Mouse (Mus musculus) liver, adult 2 months (tissue): Measurements from ENCODE around the gene Kcnn3. TPM values are rescaled to one million over a fixed set of nuclear protein-coding genes. Genes with fewer than 3 reads are reported as not detected.

Source experiments
- DNase-seq: peaks from one replicate; pipeline ENCODE4 v3.0.0-alpha.2; 2011; ENCODE audit warnings: low read depth, low spot score; ENCODE audit errors: extremely low read depth
- H3K27ac ChIP-seq: fragments of 200-500 bp; replicated peaks from 2 replicates; pipeline ENCODE4 v1.5.1; 2012; ENCODE audit warnings: low read depth, mild to moderate bottlenecking, control low read depth, inconsistent platforms, low read length; ENCODE audit not compliant: insufficient read depth
- H3K27me3 ChIP-seq: fragments of 200-500 bp; 2 replicates; pipeline ENCODE4 v1.6.1; 2012; ENCODE audit warnings: mild to moderate bottlenecking, moderate library complexity, low read length, inconsistent platforms; ENCODE audit not compliant: control insufficient read depth, insufficient read depth
- H3K36me3 ChIP-seq: fragments of 200-500 bp; 2 replicates; pipeline ENCODE4 v1.6.1; 2012; ENCODE audit warnings: low read length, inconsistent platforms; ENCODE audit not compliant: control insufficient read depth, insufficient read depth
- H3K4me1 ChIP-seq: fragments of 200-500 bp; 2 replicates; pipeline ENCODE4 v1.6.1; 2011; ENCODE audit warnings: low read length; ENCODE audit not compliant: control insufficient read depth, insufficient read depth
- H3K4me3 ChIP-seq: fragments of 200-500 bp; 2 replicates; pipeline ENCODE4 v1.5.1; 2011; ENCODE audit warnings: low read depth, mild to moderate bottlenecking, control low read depth, low read length, moderate library complexity; ENCODE audit not compliant: insufficient read depth
- H3K79me2 ChIP-seq: fragments of 200-500 bp; 2 replicates; pipeline ENCODE4 v1.6.1; 2012; ENCODE audit warnings: inconsistent platforms, mild to moderate bottlenecking, low read length, moderate library complexity; ENCODE audit not compliant: control insufficient read depth, insufficient read depth
- H3K9ac ChIP-seq: fragments of 200-500 bp; 2 replicates; pipeline ENCODE4 v1.6.1; 2012; ENCODE audit warnings: low read depth, mild to moderate bottlenecking, control low read depth, inconsistent platforms, low read length
- CTCF ChIP-seq: fragments of 200-500 bp; IDR thresholded peaks from 2 replicates; pipeline ENCODE4 v1.5.1; 2011; ENCODE audit warnings: low read depth, low read length, control low read depth
- POLR2A ChIP-seq: fragments of 200-500 bp; IDR thresholded peaks from 2 replicates; pipeline ENCODE4 v1.6.1; 2011; ENCODE audit warnings: low read length, control low read depth; ENCODE audit not compliant: insufficient read depth; ENCODE audit errors: extremely low read depth
- WGBS: fragments of 180-500 bp; shearing (Covaris S2); methylation state at CpG from one replicate; pipeline ENCODE4 v1.1.7; 2018; 5-methylcytosine and 5-hydroxymethylcytosine counted together
- polyA plus RNA-seq: library from polyadenylated mRNA; depleted of rRNA; stranded (reverse); fragments of >200 nt; gene quantifications from 2 replicates; pipeline ENCODE4 v1.2.3, GENCODE M21; 2012
- total RNA-seq: library from RNA; depleted of rRNA; stranded (reverse); fragments of >200 nt; gene quantifications from 2 replicates; pipeline ENCODE4 v1.2.3, GENCODE M21; 2014

Gene Kcnn3
- total and polyA plus RNA-seq, 2 experiments, result under 0.01 to 0.06 TPM

- no peak for TF ChIP-seq POLR2A
- no peak for TF ChIP-seq CTCF
- Histone ChIP-seq H3K79me2 (no peaks in the 10 kb centered on the region), H3K4me3 (no peak overlapping the region), H3K27ac (no peak overlapping the region), H3K4me1 (no peaks in the 10 kb centered on the region), H3K36me3 (no peaks in the 10 kb centered on the region), H3K27me3 (no peaks in the 10 kb centered on the region), H3K9ac (no peak overlapping the region)
- 96% methylated on average over 2 of the region's 2 CpGs for WGBS
- DNase-seq, result no peak
These were observed 15.2 kb downstream of the Kcnn3 start for GRCm38 (mm10) chr3:89535147-89535546.

DNA sequence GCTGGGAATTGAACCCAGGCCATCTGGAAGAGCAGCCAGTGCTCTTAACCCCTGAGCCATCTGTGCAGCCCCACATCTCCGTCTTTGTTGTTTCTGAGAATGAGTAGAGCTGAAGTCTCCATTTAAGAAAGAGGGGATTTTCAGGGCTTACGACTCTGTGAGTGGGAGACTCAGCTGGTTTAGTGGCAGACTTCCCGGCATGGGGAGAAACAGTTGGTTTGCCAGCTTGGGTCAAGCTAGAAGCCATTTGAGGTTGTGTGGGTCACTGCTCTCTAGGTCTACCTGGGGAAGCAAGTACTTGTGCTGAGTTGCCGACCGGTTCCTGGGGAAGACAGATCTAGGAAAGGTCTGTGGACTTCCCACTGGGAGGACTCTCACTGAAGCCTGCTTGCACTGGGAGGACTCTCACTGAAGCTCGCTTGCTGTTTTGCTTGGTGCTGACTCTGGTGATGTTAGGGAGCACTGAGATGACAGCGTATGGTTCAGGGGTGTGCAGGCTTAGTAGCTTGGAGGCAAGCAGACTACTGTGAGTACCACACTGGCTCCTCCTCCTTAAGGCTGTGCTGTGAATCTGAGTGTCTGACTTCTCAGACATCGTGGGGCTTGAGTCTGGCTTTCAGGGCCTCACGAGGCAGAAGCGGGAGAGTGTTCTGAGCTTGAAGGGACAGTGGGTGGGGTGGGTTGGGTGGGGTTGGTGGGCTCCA is 19.2 kb downstream of the Kcnn3 start:
- H3K27me3 ChIP-seq, result no peaks in the 10 kb centered on the region
- no peak for DNase-seq
- H3K4me1 ChIP-seq, result no peaks in the 10 kb centered on the region
- no peaks in the 10 kb centered on the region for H3K79me2 ChIP-seq
- 87% methylated on average over 10 of the region's 10 CpGs for WGBS
- H3K36me3 ChIP-seq, result no peaks in the 10 kb centered on the region
- TF ChIP-seq POLR2A, result no peak
- no peak for TF ChIP-seq CTCF
- no peak overlapping the region for H3K4me3 ChIP-seq
- H3K27ac ChIP-seq, result no peak overlapping the region
- no peak overlapping the region for H3K9ac ChIP-seq

- H3K79me2 ChIP-seq, result no peaks in the 10 kb centered on the region
- H3K4me3 ChIP-seq, result no peak overlapping the region
- H3K27me3 ChIP-seq, result no peaks in the 10 kb centered on the region
- H3K36me3 ChIP-seq, result no peaks in the 10 kb centered on the region
- no peak for TF ChIP-seq CTCF
- no peak for TF ChIP-seq POLR2A
- H3K4me1 ChIP-seq, result no peaks in the 10 kb centered on the region
- no peak for DNase-seq
- 66% methylated on average over 9 of the region's 9 CpGs for WGBS
- no peak overlapping the region for H3K9ac ChIP-seq
- no peak overlapping the region for H3K27ac ChIP-seq
These were observed 19.9 kb downstream of the Kcnn3 start for GRCm38 (mm10) chr3:89539740-89540370.

- no peak overlapping the region for H3K4me3 ChIP-seq
- whole genome bisulfite sequencing, result 75% methylated on average over 6 of the region's 6 CpGs
These were observed 20.4 kb downstream of the Kcnn3 start for GRCm38 (mm10) chr3:89540371-89540743.

GRCm38 (mm10) chr3:89546951-89547350 is 27.0 kb downstream of the Kcnn3 start:
- Histone ChIP-seq H3K27me3 (no peaks in the 10 kb centered on the region), H3K4me1 (no peaks in the 10 kb centered on the region), H3K79me2 (no peaks in the 10 kb centered on the region), H3K4me3 (no peak overlapping the region), H3K27ac (no peak overlapping the region), H3K9ac (no peak overlapping the region), H3K36me3 (no peaks in the 10 kb centered on the region)
- WGBS, result 50% methylated on average over 5 of the region's 5 CpGs
- no peak for TF ChIP-seq CTCF
- TF ChIP-seq POLR2A, result no peak
- no peak for DNase-seq

More at GRCm38 (mm10) chr3:89540371-89540743, 20.4 kb downstream of the Kcnn3 start:
- no peak overlapping the region for H3K9ac ChIP-seq
- no peak for DNase-seq
- no peaks in the 10 kb centered on the region for H3K27me3 ChIP-seq
- H3K36me3 ChIP-seq, result no peaks in the 10 kb centered on the region
- H3K79me2 ChIP-seq, result no peaks in the 10 kb centered on the region
- H3K27ac ChIP-seq, result no peak overlapping the region
- no peak for TF ChIP-seq POLR2A
- TF ChIP-seq CTCF, result no peak
- H3K4me1 ChIP-seq, result no peaks in the 10 kb centered on the region

GRCm38 (mm10) chr3:89548805-89549204 is 28.8 kb downstream of the Kcnn3 start:
- Histone ChIP-seq H3K36me3 (no peaks in the 10 kb centered on the region), H3K79me2 (no peaks in the 10 kb centered on the region), H3K9ac (no peak overlapping the region), H3K27ac (no peak overlapping the region), H3K4me3 (no peak overlapping the region), H3K27me3 (no peaks in the 10 kb centered on the region), H3K4me1 (no peaks in the 10 kb centered on the region)
- TF ChIP-seq POLR2A, result no peak
- no peak for TF ChIP-seq CTCF
- DNase-seq, result no peak
- WGBS, result 62% methylated on average over 2 of the region's 2 CpGs
